Mouse (Mus musculus) MEL (cell line): ENCODE data around the gene Lin7a. TPM values are rescaled to one million over a fixed set of nuclear protein-coding genes. Genes with fewer than 3 reads are reported as not detected.

ENCODE experiments used
- DNase-seq: peaks from one replicate; pipeline ENCODE4 v3.0.0; 2011; ENCODE audit warnings: low read depth, low spot score
- H3K27ac ChIP-seq: 2 replicates; pipeline ENCODE4 v1.5.1; 2012; ENCODE audit warnings: low read depth, mild to moderate bottlenecking, control low read depth, low read length, moderate library complexity; ENCODE audit not compliant: control insufficient read depth
- H3K27me3 ChIP-seq, 2 experiments: fragments of 150-350 bp in 1 of 2; sonication (generic) in 1 of 2; 2 replicates each; pipeline ENCODE4 v1.6.1; 2012; ENCODE audit warnings: low read length in 2 of 2, mild to moderate bottlenecking in 2 of 2, improper control_type of control experiment in 1 of 2, moderate library complexity in 1 of 2; ENCODE audit not compliant: insufficient read depth in 2 of 2, control insufficient read depth in 1 of 2
- H3K36me3 ChIP-seq, 2 experiments: 2 replicates each; pipeline ENCODE4 v1.6.1; 2012 to 2014; ENCODE audit warnings: low read length in 2 of 2, improper control_type of control experiment in 1 of 2, inconsistent platforms in 1 of 2, mild to moderate bottlenecking in 1 of 2; ENCODE audit not compliant: insufficient read depth in 2 of 2, control insufficient read depth in 1 of 2
- H3K4me1 ChIP-seq, 2 experiments: fragments of 150-350 bp in 1 of 2; sonication (generic) in 1 of 2; 2 replicates each; pipeline ENCODE4 v1.6.1; 2012; ENCODE audit warnings: low read length in 2 of 2, improper control_type of control experiment in 1 of 2, mild to moderate bottlenecking in 1 of 2; ENCODE audit not compliant: insufficient read depth in 2 of 2, control insufficient read depth in 1 of 2
- H3K4me3 ChIP-seq, 2 experiments: fragments of 150-350 bp in 1 of 2; sonication (generic) in 1 of 2; 2 replicates each; pipeline ENCODE4 v1.5.1; 2012; ENCODE audit warnings: low read depth in 2 of 2, low read length in 2 of 2, mild to moderate bottlenecking in 2 of 2, moderate library complexity in 2 of 2, control low read depth in 1 of 2, improper control_type of control experiment in 1 of 2; ENCODE audit not compliant: control insufficient read depth in 1 of 2, insufficient read depth in 1 of 2
- H3K79me2 ChIP-seq: 2 replicates; pipeline ENCODE4 v1.6.1; 2012; ENCODE audit warnings: mild to moderate bottlenecking, low read length, moderate library complexity; ENCODE audit not compliant: control insufficient read depth, poor library complexity, insufficient read depth
- H3K9ac ChIP-seq: 2 replicates; pipeline ENCODE4 v1.6.1; 2012; ENCODE audit warnings: low read depth, mild to moderate bottlenecking, control low read depth, low read length, moderate library complexity; ENCODE audit not compliant: control insufficient read depth, poor library complexity, severe bottlenecking
- H3K9me3 ChIP-seq: fragments of 150-350 bp; sonication (generic); replicated peaks from 2 replicates; pipeline ENCODE4 v1.6.1; 2012; ENCODE audit warnings: mild to moderate bottlenecking, low read length, improper control_type of control experiment, moderate library complexity; ENCODE audit not compliant: insufficient read depth
- BHLHE40 ChIP-seq: IDR thresholded peaks from 2 replicates; pipeline ENCODE4 v1.6.1; 2012; ENCODE audit warnings: low read depth, mild to moderate bottlenecking, inconsistent platforms, low read length, improper control_type of control experiment, borderline replicate concordance
- CHD1 ChIP-seq: IDR thresholded peaks from 2 replicates; pipeline ENCODE4 v1.6.1; 2012; ENCODE audit warnings: low read depth, mild to moderate bottlenecking, inconsistent platforms, low read length, improper control_type of control experiment
- CTCF ChIP-seq, 3 experiments: IDR thresholded peaks in 2 of 3; conservative IDR thresholded peaks in 1 of 3; 2 replicates each; pipeline ENCODE4 v1.5.1; 2011 to 2012; ENCODE audit warnings: low read length in 3 of 3, low read depth in 2 of 3, mild to moderate bottlenecking in 2 of 3, improper control_type of control experiment in 1 of 3, inconsistent platforms in 1 of 3, mixed read lengths in 1 of 3, moderate library complexity in 1 of 3; ENCODE audit not compliant: control insufficient read depth in 1 of 3, insufficient read depth in 1 of 3, poor library complexity in 1 of 3, severe bottlenecking in 1 of 3
- E2F4 ChIP-seq: IDR thresholded peaks from 2 replicates; pipeline ENCODE4 v1.6.1; 2011; ENCODE audit warnings: low read depth, low read length, improper control_type of control experiment, borderline replicate concordance
- ELF1 ChIP-seq: IDR thresholded peaks from 2 replicates; pipeline ENCODE4 v1.6.1; 2014; ENCODE audit warnings: low read depth, mild to moderate bottlenecking, inconsistent platforms, low read length, improper control_type of control experiment, moderate library complexity
- GABPA ChIP-seq: IDR thresholded peaks from 2 replicates; pipeline ENCODE4 v1.6.1; 2012; ENCODE audit warnings: low read depth, mild to moderate bottlenecking, inconsistent platforms, low read length, improper control_type of control experiment, moderate library complexity
- HCFC1 ChIP-seq: IDR thresholded peaks from 2 replicates; pipeline ENCODE4 v1.6.1; 2012; ENCODE audit warnings: low read depth, mild to moderate bottlenecking, inconsistent platforms, low read length, improper control_type of control experiment, moderate library complexity
- JUND ChIP-seq: IDR thresholded peaks from 2 replicates; pipeline ENCODE4 v1.6.1; 2011; ENCODE audit warnings: low read depth, mild to moderate bottlenecking, improper control_type of control experiment, low read length
- KAT2A ChIP-seq: conservative IDR thresholded peaks from 2 replicates; pipeline ENCODE4 v1.6.1; 2012; ENCODE audit warnings: low read depth, low read length, improper control_type of control experiment, inconsistent platforms
- MAX ChIP-seq: IDR thresholded peaks from 2 replicates; pipeline ENCODE4 v1.6.1; 2011; ENCODE audit warnings: low read length, improper control_type of control experiment
- MAZ ChIP-seq: IDR thresholded peaks from 2 replicates; pipeline ENCODE4 v1.6.1; 2012; ENCODE audit warnings: low read depth, mild to moderate bottlenecking, inconsistent platforms, low read length, improper control_type of control experiment
- MYB ChIP-seq: IDR thresholded peaks from 2 replicates; pipeline ENCODE4 v1.6.1; 2011; ENCODE audit warnings: mild to moderate bottlenecking, low read depth, low read length, improper control_type of control experiment
- MYC ChIP-seq: IDR thresholded peaks from 2 replicates; pipeline ENCODE4 v1.6.1; 2011; ENCODE audit warnings: low read depth, mild to moderate bottlenecking, low read length, improper control_type of control experiment, moderate library complexity
- POLR2AphosphoS2 ChIP-seq: IDR thresholded peaks from 2 replicates; pipeline ENCODE4 v1.6.1; 2011; ENCODE audit warnings: low read length, improper control_type of control experiment
- POLR2AphosphoS5 ChIP-seq: IDR thresholded peaks from 2 replicates; pipeline ENCODE4 v1.6.1; 2012; ENCODE audit warnings: low read depth, borderline replicate concordance, mild to moderate bottlenecking, inconsistent platforms, low read length, moderate library complexity, mixed read lengths
- RCOR1 ChIP-seq: IDR thresholded peaks from 2 replicates; pipeline ENCODE4 v1.6.1; 2012; ENCODE audit warnings: low read depth, mild to moderate bottlenecking, inconsistent platforms, low read length, improper control_type of control experiment
- SIN3A ChIP-seq: IDR thresholded peaks from 2 replicates; pipeline ENCODE4 v1.6.1; 2012; ENCODE audit warnings: low read length, improper control_type of control experiment, inconsistent platforms
- SMC3 ChIP-seq: IDR thresholded peaks from 2 replicates; pipeline ENCODE4 v1.6.1; 2011; ENCODE audit warnings: low read depth, low read length, improper control_type of control experiment
- TAL1 ChIP-seq: IDR thresholded peaks from 2 replicates; pipeline ENCODE4 v1.6.1; 2012; ENCODE audit warnings: mild to moderate bottlenecking, inconsistent platforms, low read length, moderate library complexity, mixed read lengths
- TBP ChIP-seq: IDR thresholded peaks from 2 replicates; pipeline ENCODE4 v1.8.0; 2011; ENCODE audit warnings: low read depth, low read length, improper control_type of control experiment
- TCF12 ChIP-seq: IDR thresholded peaks from 2 replicates; pipeline ENCODE4 v1.6.1; 2014; ENCODE audit warnings: low read depth, mild to moderate bottlenecking, inconsistent platforms, low read length, improper control_type of control experiment, moderate library complexity
- UBTF ChIP-seq: IDR thresholded peaks from 2 replicates; pipeline ENCODE4 v1.6.1; 2012; ENCODE audit warnings: low read depth, mild to moderate bottlenecking, inconsistent platforms, low read length, improper control_type of control experiment, moderate library complexity, borderline replicate concordance; ENCODE audit not compliant: insufficient read depth
- USF1 ChIP-seq: IDR thresholded peaks from 2 replicates; pipeline ENCODE4 v1.6.1; 2014; ENCODE audit warnings: low read depth, mild to moderate bottlenecking, inconsistent platforms, low read length, improper control_type of control experiment, moderate library complexity
- ZC3H11A ChIP-seq: IDR thresholded peaks from 2 replicates; pipeline ENCODE4 v1.6.1; 2012; ENCODE audit warnings: low read depth, mild to moderate bottlenecking, inconsistent platforms, low read length, improper control_type of control experiment
- polyA plus RNA-seq, 2 experiments: library from polyadenylated mRNA; stranded (reverse) in 1 of 2; unstranded in 1 of 2; fragments of >175 nt in 1 of 2; fragments of >200 nt in 1 of 2; gene quantifications; 2 replicates each; pipeline versions ENCODE4 v1.2.1 to v1.2.4; 2012; ENCODE audit warnings: low replicate concordance in 2 of 2, low read depth in 1 of 2; ENCODE audit not compliant: insufficient read length in 2 of 2, insufficient read depth in 1 of 2, missing spikeins in 1 of 2
- total RNA-seq: library from RNA; depleted of rRNA; stranded (reverse); fragments of 300-350 nt; gene quantifications from 2 replicates; pipeline ENCODE4 v1.2.3, GENCODE M21; 2012

Lin7a gene
- total and polyA plus RNA-seq, 3 experiments, result not detected

GRCm38 (mm10) chr10:107351696-107352485, 80.4 kb downstream of the Lin7a start:
- TF ChIP-seq BHLHE40 (no peak), HCFC1 (no peak), ZC3H11A (no peak), JUND (no peak), CTCF (IDR thresholded peaks at IDR 0.05 in 2 of 3, conservative IDR thresholded peaks at IDR 0.05 in 1 of 3; ENCODE audit: control insufficient read depth in 1 of 3, insufficient read depth in 1 of 3, low read depth in 2 of 3, low read length in 3 of 3, poor library complexity in 1 of 3, severe bottlenecking in 1 of 3) (no peak), SMC3 (no peak), RCOR1 (no peak), CHD1 (no peak), GABPA (no peak), MYC (no peak), E2F4 (no peak), POLR2AphosphoS2 (no peak), TCF12 (no peak), MAZ (no peak), UBTF (no peak), TAL1 (no peak), KAT2A (no peak)
- Histone ChIP-seq H3K9ac (no peak overlapping the region), H3K27me3 (no peaks in the 10 kb centered on the region), H3K36me3 (no peaks in the 10 kb centered on the region), H3K9me3 (no peaks in the 10 kb centered on the region), H3K4me3 (no peak overlapping the region), H3K79me2 (no peaks in the 10 kb centered on the region), H3K4me1 (no peaks in the 10 kb centered on the region), H3K27ac (no peak overlapping the region)
- no peak for DNase-seq

GRCm38 (mm10) chr10:107353483-107353882, 82.0 kb downstream of the Lin7a start:
- DNase-seq, result no peak
- H3K36me3 ChIP-seq, result no peaks in the 10 kb centered on the region
- no peak overlapping the region for H3K9ac ChIP-seq
- TF ChIP-seq MAX, result no peak
- TF ChIP-seq MYB, result no peak
- no peak for TF ChIP-seq TBP
- TF ChIP-seq SIN3A, result no peak
- TF ChIP-seq UBTF, result no peak
- no peak for TF ChIP-seq HCFC1
- no peak for TF ChIP-seq BHLHE40
- no peak for TF ChIP-seq KAT2A
- no peak for TF ChIP-seq POLR2AphosphoS5
- TF ChIP-seq E2F4, result no peak
- TF ChIP-seq GABPA, result no peak
- no peak for TF ChIP-seq USF1
- TF ChIP-seq ELF1, result no peak
- TF ChIP-seq TAL1, result no peak
- H3K27ac ChIP-seq, result no peak overlapping the region
- H3K79me2 ChIP-seq, result no peaks in the 10 kb centered on the region
- no peaks in the 10 kb centered on the region for H3K27me3 ChIP-seq
- no peaks in the 10 kb centered on the region for H3K4me1 ChIP-seq
- no peaks in the 10 kb centered on the region for H3K9me3 ChIP-seq
- H3K4me3 ChIP-seq, result no peak overlapping the region
